Mouse (Mus musculus) cerebellum, postnatal 10 days (tissue): ENCODE results near the gene Ccdc32.

Experiments used
- DNase-seq, 2 experiments: peaks; one replicate each; pipeline ENCODE4 v3.0.0; 2021; ENCODE audit warnings: mixed read lengths in 2 of 2

Ccdc32 gene

DNA sequence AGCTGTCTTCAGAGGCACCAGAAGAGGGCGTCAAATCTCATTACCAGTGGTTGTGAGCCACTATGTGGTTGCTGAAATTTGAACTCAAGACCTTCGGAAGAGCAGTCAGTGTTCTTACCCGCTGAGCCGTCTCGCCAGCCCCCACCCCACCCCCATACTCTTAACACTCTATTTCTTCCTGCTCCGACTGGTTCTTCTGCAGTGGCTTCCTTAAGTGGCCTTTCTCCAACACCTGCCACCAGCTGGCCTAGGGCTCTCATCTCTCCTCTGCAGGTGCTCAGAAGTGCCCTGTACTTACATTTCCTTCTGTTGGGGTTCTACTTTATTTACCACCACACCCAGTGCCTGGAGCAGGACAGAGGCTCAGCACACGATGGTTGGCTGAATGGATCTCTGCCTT lies 14.2 kb downstream of the Ccdc32 start:
- no peak for DNase-seq

DNA sequence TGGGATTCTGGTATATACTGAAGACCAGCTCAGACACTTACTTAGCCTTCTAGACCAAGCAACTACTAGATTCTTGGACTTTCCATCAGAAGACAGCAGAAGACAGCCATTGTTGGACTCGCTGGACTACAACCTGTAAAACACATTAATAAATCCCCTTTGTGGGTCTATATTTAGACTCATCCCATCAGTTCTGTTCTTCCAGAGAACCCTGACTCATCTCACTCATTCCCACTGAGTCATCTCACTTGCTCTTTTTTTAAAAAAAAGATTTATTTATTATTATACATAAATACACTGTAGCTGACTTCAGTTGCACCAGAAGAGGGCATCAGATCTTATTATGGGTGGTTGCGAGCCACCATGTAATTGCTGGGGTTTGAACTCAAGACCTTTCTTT lies 19.8 kb downstream of the Ccdc32 start:
- DNase-seq, result no peak

DNA sequence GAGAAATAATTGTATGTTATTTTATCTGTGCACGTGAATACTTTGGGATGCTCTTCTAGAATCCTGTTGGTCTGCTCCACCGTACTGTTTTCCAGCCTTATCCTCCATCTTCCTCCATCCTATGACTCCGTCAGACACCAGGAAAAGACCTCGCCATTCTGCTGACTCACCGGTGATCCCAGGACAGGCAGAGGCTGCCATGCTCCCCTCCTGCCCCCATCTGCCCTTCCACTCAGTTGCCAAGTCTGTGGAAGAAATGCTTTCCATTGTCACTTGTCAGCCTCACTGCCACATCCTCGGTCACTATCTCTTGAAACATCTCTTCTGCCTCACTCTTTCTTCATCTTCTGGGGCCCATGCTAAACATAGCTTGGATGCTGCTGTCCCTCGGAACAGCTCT lies 22.3 kb downstream of the Ccdc32 start:
- peak; percentile 75 to 79 for DNase-seq

DNA sequence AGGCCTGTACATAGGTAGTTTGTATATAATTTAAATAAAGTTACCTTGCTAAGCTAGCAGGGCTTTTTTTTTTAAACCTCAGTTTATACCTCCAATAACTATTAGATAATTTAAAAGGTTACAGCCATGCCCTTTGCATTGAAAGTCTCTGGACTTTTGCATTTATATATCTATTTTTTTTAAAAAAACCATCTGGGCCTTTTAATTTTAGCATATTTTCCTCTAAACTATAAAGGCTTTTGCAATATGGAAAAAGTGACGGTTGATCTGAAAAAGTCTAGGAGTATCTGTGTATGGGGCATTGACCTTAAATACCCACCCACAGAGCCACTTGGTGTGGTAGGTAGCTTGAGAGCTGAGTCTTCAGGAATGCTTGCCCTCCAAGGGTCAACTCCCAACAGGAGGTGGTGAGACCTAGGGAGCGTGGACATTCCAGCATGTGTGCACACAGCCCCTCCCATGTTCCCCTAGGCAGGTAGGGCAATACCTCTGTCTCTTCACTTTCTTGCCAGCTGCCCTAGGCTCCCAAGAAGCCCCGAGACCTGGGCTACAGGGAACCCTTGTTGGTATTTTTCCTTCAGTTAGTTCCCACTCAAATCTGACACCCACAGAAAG lies 30.1 kb downstream of the Ccdc32 start:
- no peak for DNase-seq

DNA sequence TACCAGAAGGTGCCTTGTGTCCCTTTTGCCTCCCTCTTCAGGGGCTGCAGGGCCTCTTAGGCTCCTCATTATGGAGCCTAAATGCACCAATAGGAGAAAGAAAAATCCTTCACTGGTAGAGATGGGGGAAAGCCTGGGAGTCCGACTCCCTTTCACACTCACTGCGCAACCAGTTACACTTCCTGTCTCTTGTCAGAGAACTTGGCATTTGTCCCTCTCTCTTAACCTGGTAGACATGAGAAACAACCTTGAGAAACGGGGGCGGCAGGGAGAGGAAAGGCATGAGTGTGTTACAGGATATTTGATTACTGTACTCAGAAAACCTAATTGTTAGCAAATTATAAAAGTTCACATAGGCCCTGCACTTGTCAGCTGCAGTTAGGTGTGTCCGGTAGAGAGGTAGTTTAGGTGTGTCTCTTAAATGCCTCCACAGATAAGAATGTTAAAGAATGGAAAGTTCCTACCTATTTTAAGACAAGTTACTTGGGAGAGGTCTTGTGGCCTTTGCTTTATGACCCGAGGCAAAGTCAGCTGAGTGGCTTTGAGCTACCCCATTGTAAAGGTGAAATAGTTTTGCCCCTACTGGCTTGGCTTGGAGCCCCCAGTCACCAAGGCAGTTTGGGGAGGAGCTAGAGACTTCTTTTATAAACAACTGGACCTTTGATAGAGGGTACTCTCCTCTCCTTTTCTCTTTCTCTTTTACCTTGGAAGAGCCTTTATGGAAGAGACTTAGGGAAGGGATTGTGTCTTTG lies 30.9 kb downstream of the Ccdc32 start:
- no peak for DNase-seq

DNA sequence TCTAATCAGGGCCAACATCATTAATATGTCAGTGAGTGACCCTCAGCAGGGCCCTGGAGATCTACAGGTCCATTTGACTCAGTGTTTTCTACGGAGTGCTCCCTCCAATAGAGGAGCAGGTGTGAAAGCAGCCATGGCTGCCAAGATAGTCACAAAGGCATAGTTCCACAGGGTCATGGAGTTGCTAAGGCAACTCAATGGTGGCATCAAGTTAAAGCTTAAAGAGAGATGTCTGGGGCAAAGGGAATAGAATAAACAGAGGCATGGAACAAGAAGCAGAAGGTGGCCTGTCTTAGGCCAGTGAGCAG lies 32.4 kb downstream of the Ccdc32 start:
- DNase-seq, result no peak

DNA sequence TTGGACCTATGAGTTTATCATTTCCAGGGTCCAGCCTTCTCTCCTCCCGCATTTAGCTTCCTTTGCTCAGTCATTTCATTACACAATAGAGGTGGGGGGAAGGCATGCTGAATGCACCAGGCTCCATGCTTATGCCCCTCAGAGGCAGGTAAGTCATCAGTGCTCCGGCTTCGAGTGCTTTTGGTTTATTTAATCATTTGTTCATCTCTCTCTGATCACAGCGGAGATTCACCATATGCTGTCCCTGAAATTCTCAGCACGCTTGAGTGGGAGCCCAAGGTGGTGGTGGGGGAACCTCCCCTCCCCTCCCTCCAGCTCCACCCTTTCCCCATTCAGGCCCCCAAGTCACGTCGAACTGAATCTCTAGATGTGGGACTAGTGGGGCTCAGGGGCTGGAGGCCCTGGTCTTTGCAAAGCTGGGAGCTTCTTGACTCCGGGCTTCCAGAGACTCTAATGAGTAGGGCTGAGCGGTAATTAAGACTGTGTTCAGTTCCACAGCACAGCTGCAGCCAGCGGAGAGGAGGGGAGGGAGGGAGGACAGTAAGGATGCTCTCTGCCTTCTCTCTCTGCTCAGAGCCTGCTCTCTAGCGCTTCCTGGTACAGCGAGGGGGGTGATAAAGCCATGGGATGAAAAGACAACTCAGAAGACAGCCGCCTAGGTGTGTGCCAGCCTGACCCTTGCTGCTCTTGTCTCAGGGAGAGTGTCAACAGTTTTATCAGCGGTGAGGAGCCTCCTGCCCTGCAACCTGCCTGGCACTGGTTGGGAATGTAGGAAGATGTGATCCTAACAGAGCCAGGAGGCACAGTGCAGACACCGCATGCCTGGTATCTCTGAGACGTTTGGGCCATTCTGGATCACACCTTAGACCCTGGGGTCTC lies 33.0 kb downstream of the Ccdc32 start:
- no peak for DNase-seq

DNA sequence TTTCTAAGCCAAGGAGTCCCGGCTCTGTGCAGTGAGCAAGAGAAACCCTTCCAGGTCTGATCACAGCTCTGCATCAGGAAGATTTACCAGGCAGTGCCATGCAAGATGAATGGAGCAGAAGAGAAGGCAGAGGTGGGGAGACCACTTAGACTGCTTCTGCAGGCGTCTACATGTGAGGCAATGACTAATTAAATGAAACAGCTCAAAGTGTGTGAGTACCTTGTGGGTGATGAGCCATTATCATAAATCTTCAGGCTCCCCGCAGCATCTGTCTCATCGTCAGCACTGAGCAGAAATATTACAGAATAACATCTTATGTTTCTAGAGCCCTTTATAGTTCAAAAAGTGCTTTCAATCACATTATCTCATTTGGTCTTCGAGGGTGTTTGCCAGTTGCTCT lies 33.7 kb downstream of the Ccdc32 start:
- DNase-seq, result no peak

DNA sequence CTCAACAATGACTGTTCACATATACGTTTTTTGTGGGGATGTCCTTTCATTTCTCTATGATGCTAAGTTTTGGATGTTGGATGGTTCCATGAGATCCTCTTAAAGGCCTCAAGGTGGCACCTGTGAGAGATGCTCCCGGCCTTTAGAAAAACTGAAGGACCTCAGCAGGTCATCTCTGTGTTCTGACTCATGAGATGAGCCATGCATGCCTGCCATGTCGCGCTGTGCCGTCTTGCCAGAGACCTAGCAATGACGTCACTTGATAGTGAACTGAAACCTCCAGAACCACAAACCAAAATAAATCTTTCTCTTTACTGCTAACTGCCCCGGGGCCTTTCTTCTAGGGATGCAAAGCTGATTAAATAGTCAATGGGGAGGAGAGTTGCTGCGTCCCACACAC lies 45.4 kb downstream of the Ccdc32 start:
- peak in 1 of 2 experiments; percentile 17 for DNase-seq

DNA sequence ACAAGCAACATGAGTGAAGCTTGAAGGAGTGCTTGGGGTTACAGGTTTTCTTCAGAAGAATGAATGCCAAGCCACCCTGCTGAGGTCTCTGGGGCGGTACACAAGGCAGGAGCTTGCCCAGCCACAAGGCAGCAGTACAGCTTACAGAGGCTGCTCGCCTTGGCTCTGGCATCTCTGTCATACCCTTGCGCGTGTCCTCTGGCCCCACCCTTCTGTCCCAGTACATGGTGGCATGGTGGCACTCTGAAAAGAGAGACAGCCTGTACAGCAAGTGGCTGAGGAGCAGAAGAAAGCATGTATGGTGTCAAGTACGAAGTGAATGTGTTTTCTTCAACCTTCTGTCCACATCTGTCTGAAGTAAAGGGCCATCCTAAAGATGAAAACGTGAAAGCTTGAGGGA lies 48.4 kb downstream of the Ccdc32 start:
- DNase-seq, result no peak

DNA sequence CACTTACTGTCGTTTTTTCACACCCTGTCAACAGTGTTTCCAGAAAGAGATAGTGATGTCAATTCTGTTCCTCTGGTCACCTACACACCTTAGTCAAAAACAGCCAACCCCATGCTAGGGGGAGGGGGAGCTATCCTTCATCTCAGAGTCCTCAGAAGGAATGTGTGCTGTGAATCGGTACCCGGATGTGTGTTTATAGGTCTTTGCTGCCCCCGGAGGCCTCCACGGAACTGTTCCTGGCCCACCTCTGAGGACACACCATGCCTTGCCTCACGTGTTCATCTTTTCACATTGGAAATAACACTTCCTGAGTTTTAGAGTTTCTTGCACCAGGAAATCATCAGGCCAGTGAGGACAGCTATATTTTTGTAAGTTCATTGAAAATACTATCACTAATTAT lies 51.1 kb downstream of the Ccdc32 start:
- peak; percentile 37 to 49 for DNase-seq

DNA sequence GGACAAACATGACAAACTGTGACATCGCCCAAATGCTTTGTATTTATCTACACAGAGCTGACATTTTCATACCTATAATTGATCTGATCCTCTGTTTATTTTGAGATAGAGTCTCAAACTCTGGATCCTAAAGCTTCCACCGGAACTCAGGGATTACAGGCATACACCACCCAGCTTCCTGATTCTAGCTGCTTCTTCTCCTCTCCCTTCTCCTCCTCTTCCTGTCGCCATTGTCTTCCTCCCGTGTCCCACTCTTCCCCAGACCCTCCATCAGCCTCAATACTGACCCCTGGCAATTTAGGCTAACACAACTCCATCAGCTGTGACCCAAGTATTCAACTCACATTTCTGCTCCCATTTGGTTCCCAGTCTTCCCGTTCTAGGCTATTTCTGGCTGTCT lies 52.3 kb downstream of the Ccdc32 start:
- DNase-seq, result peak in 1 of 2 experiments; percentile 15

DNA sequence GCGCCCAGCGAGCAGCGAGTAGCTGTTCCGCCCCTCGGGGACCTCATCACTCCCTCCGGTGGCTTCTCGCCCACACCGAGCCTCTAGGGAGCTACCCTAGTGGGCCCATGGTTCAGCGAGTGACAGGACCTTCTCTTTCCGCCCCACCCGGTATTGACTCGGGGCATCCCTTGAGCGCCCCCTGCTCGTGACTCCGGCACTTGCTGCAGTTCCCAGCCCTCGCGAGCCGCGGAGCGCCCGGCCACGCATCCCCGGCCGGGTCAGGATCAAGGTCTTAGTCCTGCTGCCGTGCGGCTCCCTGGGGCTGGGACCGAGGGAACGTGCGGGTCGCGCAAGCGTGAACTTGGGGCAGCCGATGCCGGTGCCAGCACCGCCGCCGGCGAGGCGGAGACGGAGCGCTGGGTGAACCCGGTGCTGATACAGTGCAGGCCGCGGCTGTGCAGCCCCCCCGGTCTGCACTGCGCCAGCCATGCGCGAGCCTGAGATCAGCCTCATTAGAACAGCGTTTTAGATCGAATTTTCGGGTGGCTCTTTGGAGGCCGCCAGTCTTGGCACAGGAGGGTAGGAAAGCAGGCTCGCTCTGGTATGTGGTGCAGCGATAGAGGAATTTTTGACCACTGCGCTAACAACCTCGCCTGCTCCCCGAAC lies 52.8 kb downstream of the Ccdc32 start:
- peak; percentile 94 to 95 for DNase-seq

DNA sequence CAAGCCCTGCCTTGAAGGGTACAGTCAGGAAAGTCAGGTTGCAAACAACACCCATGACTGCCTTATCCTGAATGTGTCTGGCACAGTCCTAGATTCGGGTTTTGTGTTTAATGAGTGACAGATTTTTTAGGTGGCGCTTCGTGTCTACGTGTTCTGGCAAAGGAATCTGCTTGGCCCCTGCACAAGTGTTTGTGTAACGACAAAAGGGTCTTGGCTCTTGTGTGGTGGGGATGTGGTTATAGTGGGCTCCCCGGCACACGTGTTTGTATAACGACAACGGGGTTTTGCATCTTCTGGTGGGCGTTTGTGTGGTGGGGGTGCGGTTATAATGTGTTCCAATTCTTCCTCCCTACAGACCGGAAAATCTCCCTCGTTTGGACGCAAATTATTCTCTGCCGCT lies 53.3 kb downstream of the Ccdc32 start:
- peak; percentile 50 to 56 for DNase-seq

DNA sequence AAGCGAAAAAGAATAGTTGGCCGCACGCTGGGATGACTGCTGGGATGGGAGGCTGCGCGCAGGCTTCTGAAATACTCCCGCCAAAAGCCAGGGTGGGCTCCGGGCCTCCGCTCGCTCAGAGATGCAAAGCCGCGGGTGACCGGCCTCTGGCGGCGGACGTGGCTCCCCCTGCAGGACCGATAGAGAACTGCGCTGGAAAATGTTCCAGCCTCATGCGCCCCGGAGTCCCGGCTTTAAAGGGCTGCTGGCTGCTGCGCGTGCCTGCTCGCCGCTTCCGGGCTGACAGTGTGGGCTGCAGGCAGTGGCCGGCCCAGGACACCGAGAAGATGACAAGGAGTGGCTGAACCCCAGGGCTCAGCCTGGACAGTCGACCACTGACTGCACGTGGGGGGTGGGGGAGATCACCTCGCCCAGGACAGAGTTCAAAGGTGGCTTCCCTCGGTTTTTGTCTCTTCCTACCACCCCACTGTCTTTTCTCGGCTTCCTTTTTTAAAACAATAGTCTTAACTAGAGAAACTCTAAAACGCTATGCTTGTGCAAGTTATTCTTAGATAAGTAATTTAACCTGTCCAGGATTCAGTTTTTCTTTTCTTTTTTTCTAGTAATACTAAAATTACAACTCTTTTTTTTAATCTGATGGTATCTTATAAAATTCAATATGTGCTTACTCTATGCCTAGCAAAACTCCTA lies 56.4 kb downstream of the Ccdc32 start:
- DNase-seq, result peak; percentile 93

DNA sequence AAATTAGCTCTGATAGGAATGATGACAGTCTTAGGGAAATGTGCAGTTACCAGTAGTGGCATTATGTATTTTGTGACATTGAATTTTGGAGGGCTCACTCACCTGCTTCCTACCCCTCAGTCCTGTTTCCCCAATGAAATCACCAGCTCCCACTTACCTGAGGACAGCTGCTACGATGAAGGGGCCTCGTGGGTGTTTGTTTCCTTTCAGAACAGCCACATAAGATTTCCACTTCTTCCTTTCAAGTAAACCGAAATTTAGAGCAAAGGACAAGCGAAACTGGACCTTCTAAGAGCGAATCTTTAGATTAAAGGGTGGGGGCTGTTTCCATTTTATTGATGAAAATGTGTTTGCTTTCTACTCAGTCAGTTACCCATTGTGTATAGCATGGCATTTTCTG lies 57.1 kb downstream of the Ccdc32 start:
- no peak for DNase-seq

DNA sequence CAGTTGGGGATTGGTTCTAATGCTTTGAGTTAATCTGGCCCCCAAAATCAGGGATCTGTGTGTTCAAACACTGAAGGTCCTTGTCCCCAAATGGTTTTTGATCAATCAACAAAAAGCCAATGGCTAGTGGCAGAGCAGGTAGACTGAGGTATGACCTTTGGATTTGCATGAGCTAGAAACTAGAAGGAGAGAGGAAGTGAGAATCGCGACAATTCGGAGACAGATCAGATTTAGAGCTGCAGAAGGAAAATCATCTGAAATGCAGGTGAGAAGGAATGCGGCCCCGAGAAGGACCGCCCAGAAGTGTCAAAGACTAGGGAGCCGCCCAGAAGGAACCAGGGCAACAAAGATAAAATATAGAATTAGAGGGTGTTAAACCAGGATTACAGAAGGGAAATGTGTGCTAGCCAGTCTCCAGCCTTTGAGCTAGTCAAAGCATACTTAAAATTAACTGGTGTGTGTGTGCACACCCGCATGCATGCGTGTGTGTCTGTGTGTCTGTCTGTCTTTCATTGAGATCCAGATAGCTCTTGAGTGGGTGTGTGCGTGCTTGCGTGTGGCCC lies 59.5 kb downstream of the Ccdc32 start:
- no peak for DNase-seq
